Mouse (Mus musculus) kidney, adult 2 months (tissue): Measurements from ENCODE around the gene Pi4ka.

ENCODE experiments used
- CTCF ChIP-seq: fragments of 200-500 bp; conservative IDR thresholded peaks from 2 replicates; pipeline ENCODE4 v1.5.1; 2011; ENCODE audit warnings: low read depth, mild to moderate bottlenecking, control low read depth, low read length, moderate library complexity, mixed read lengths; ENCODE audit not compliant: insufficient read depth, insufficient read length
- POLR2A ChIP-seq: fragments of 200-500 bp; IDR thresholded peaks from one replicate; pipeline ENCODE4 v1.6.1; 2011; ENCODE audit warnings: low read depth, low read length, control low read depth

- TF ChIP-seq CTCF = no peak
- no peak for TF ChIP-seq POLR2A
These were observed 173.1 kb downstream of the Pi4ka start, which contains the start of gene Hic2 for GRCm38 (mm10) chr16:17232794-17233701.
